Mouse (Mus musculus): ENCODE measurements around the gene Armc12.

Armc12 gene

GRCm38 (mm10) chr17:28530506-28530905, at the start of gene Armc12:
Gene Armc12, plus strand, starts transcription at chr17:28530806.
- in situ Hi-C loops (cut with MboI; ENCODE audit: low sequenced_read_pairs) = loop anchor here (10.0 kb wide), 1 partner anchor 146 kb away; no protein-coding TSS in a partner anchor

- in situ Hi-C loops (cut with MboI; ENCODE audit: low sequenced_read_pairs) = no loop called here
Observed at GRCm38 (mm10) chr17:28484704-28485445, 45.7 kb upstream of the Armc12 start.

- in situ Hi-C loops (cut with MboI; ENCODE audit: low sequenced_read_pairs) = no loop called here
Observed at GRCm38 (mm10) chr17:28485446-28485948, 45.1 kb upstream of the Armc12 start.

GRCm38 (mm10) chr17:28485977-28486400, 44.6 kb upstream of the Armc12 start:
- in situ Hi-C loops (cut with MboI; ENCODE audit: low sequenced_read_pairs) = no loop called here

- in situ Hi-C loops (cut with MboI; ENCODE audit: low sequenced_read_pairs) = no loop called here
Observed at GRCm38 (mm10) chr17:28486720-28487119, 43.9 kb upstream of the Armc12 start.

GRCm38 (mm10) chr17:28487584-28488257, 42.9 kb upstream of the Armc12 start:
- in situ Hi-C loops (cut with MboI; ENCODE audit: low sequenced_read_pairs) = no loop called here

GRCm38 (mm10) chr17:28488258-28489013, 42.2 kb upstream of the Armc12 start:
- in situ Hi-C loops (cut with MboI; ENCODE audit: low sequenced_read_pairs) = no loop called here

GRCm38 (mm10) chr17:28491035-28491770, 39.4 kb upstream of the Armc12 start:
- in situ Hi-C loops (cut with MboI; ENCODE audit: low sequenced_read_pairs) = no loop called here

GRCm38 (mm10) chr17:28495832-28496231, 34.8 kb upstream of the Armc12 start:
- in situ Hi-C loops (cut with MboI; ENCODE audit: low sequenced_read_pairs) = no loop called here

- in situ Hi-C loops (cut with MboI; ENCODE audit: low sequenced_read_pairs) = no loop called here
Observed at GRCm38 (mm10) chr17:28499190-28499589, 31.4 kb upstream of the Armc12 start.

GRCm38 (mm10) chr17:28500465-28500864, 30.1 kb upstream of the Armc12 start:
- in situ Hi-C loops (cut with MboI; ENCODE audit: low sequenced_read_pairs) = no loop called here

GRCm38 (mm10) chr17:28502196-28502821, 28.3 kb upstream of the Armc12 start:
- in situ Hi-C loops (cut with MboI; ENCODE audit: low sequenced_read_pairs) = no loop called here

- in situ Hi-C loops (cut with MboI; ENCODE audit: low sequenced_read_pairs) = no loop called here
Observed at GRCm38 (mm10) chr17:28504182-28504581, 26.4 kb upstream of the Armc12 start.

- in situ Hi-C loops (cut with MboI; ENCODE audit: low sequenced_read_pairs) = no loop called here
Observed at GRCm38 (mm10) chr17:28505591-28505990, 25.0 kb upstream of the Armc12 start.

GRCm38 (mm10) chr17:28506895-28507294, 23.7 kb upstream of the Armc12 start:
- in situ Hi-C loops (cut with MboI; ENCODE audit: low sequenced_read_pairs) = no loop called here

GRCm38 (mm10) chr17:28507496-28507895, 23.1 kb upstream of the Armc12 start:
- in situ Hi-C loops (cut with MboI; ENCODE audit: low sequenced_read_pairs) = no loop called here

- in situ Hi-C loops (cut with MboI; ENCODE audit: low sequenced_read_pairs) = no loop called here
Observed at GRCm38 (mm10) chr17:28510445-28511342, 19.9 kb upstream of the Armc12 start.

- in situ Hi-C loops (cut with MboI; ENCODE audit: low sequenced_read_pairs) = no loop called here
Observed at GRCm38 (mm10) chr17:28511616-28512541, 18.7 kb upstream of the Armc12 start.
